Mouse (Mus musculus) liver, adult 2 months (tissue): Measurements from ENCODE around the gene Hexb.

Experiments
- CTCF ChIP-seq: fragments of 200-500 bp; IDR thresholded peaks from 2 replicates; pipeline ENCODE4 v1.5.1; 2011; ENCODE audit warnings: low read depth, low read length, control low read depth
- POLR2A ChIP-seq: fragments of 200-500 bp; IDR thresholded peaks from 2 replicates; pipeline ENCODE4 v1.6.1; 2011; ENCODE audit warnings: low read length, control low read depth; ENCODE audit not compliant: insufficient read depth; ENCODE audit errors: extremely low read depth

GRCm38 (mm10) chr13:97206046-97206445, 7.9 kb upstream of the Hexb start:
- TF ChIP-seq CTCF (no peak), POLR2A (no peak)
